Mouse (Mus musculus) subcutaneous adipose tissue, adult 2 months (tissue): ENCODE results near the gene Olfr448. TPM values are rescaled to one million over a fixed set of nuclear protein-coding genes. Genes with fewer than 3 reads are reported as not detected.

Experiments
- polyA plus RNA-seq: library from polyadenylated mRNA; depleted of rRNA; stranded (reverse); fragments of >200 nt; gene quantifications from 2 replicates; pipeline ENCODE4 v1.2.3, GENCODE M21; 2012; ENCODE audit warnings: low replicate concordance; rRNA removed

Olfr448 gene
- polyA plus RNA-seq = not detected in 2 replicates

DNA sequence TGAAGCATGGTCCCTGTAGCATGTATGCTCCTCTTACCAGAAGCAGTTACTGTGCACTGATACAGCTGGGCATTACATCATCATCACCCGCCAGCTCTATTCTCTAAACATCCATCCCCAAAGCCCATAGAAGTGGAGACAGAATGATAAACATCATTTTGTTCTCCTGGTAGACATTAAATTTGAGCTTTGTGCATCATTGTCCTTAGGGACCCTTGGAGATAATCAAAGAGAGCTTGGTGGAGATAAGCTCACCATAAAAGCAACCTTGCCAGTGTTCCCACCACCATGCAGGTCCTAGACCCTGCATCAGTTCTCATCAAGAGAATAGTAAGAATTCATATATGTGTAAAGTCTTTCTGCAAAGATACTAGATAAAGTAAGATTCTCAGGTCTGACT is at the start of gene Olfr448:
Gene Olfr448 (plus strand): TSS at position 301 of the 400 bp plus-strand sequence.

DNA sequence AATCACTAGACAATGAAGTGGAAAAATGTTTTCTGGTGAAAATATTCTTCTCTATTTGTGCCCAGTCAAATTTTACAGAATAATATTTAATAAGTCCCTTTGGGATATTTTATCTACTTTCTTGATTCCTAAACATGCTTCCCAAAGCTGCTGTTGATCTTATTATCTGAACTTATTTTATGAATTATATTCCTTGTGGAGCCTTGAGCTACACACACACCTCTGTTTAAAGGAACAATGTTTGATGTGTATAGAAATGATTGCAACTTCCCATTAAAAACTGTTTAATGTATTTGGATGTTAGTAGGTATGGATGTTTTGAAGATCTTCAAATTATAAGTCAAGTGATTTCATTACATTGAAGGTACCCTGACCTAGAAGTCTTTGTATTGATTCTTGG is 18.3 kb downstream of the Olfr448 start, which contains the start of gene Olfr447:
Gene Olfr447 (plus strand): TSS at position 301 of the 400 bp plus-strand sequence.

DNA sequence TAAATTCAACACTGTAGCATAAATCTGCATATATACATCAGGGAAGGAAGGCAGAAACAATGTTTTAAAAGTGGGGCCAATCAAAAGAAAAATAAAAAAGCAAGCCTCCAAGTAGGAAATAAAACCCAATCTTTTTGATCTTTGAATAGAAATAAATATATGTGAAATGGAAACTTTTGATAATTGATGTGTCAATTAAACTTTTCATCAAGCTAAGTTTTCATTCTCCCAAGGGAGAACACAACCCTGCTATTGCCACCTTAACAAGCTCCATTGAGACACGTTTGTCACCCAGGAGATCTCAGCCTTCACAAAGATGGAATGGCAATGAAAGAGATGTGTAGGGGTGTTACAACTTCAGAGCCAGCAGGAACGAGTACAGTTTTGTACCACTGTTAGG is 30.8 kb downstream of the Olfr448 start, which contains the start of gene Olfr446:
Gene Olfr446 (plus strand): TSS at position 301 of the 400 bp plus-strand sequence.

Other genes with a start within 250 kb of the Olfr448 start
- 5.7 and 6.4 TPM in 2 replicates for gene Tcaf2, start 245.2 kb upstream of the Olfr448 start, polyA plus RNA-seq
- 60.2 and 68.9 TPM in 2 replicates for gene Tcaf1, start 180.4 kb upstream of the Olfr448 start, polyA plus RNA-seq
- not detected in 2 replicates for gene Olfr453, start 151.1 kb upstream of the Olfr448 start, polyA plus RNA-seq
- gene Olfr38, start 134.0 kb upstream of the Olfr448 start, polyA plus RNA-seq = not detected in 2 replicates
- gene Olfr452, start 105.3 kb upstream of the Olfr448 start, polyA plus RNA-seq = not detected in 2 replicates
- gene Olfr450, start 78.5 kb upstream of the Olfr448 start, polyA plus RNA-seq = not detected in 2 replicates
- gene Olfr449, start 56.1 kb upstream of the Olfr448 start, polyA plus RNA-seq = not detected in 2 replicates
- not detected in 2 replicates for gene Olfr447, start 18.4 kb downstream of the Olfr448 start, polyA plus RNA-seq
- not detected in 2 replicates for gene Olfr446, start 30.9 kb downstream of the Olfr448 start, polyA plus RNA-seq
- gene Olfr444, start 58.6 kb downstream of the Olfr448 start, polyA plus RNA-seq = not detected in 2 replicates
- gene Olfr441, start 215.9 kb downstream of the Olfr448 start, polyA plus RNA-seq = not detected in 2 replicates